Mouse (Mus musculus) mesoderm, embryonic 11.5 days (tissue): ENCODE data around the gene Wnt10a.

Experiments
- DNase-seq: peaks from one replicate; pipeline ENCODE4 v3.0.0-alpha.2; 2012; ENCODE audit warnings: low read depth, low spot score

Gene Wnt10a

GRCm38 (mm10) chr1:74784041-74784759 is 7.1 kb upstream of the Wnt10a start:
- peak; percentile 83 for DNase-seq

GRCm38 (mm10) chr1:74787846-74788245 is 3.5 kb upstream of the Wnt10a start:
- peak; percentile 87 for DNase-seq

- DNase-seq, result no peak
Measured at GRCm38 (mm10) chr1:74788603-74789176, 2.6 kb upstream of the Wnt10a start.

- no peak for DNase-seq
Measured at GRCm38 (mm10) chr1:74790095-74790494, 1.2 kb upstream of the Wnt10a start.

GRCm38 (mm10) chr1:74792831-74793660 is 1.7 kb downstream of the Wnt10a start:
- no peak for DNase-seq

- DNase-seq, result peak; percentile 53
Measured at GRCm38 (mm10) chr1:74794487-74795144, 3.3 kb downstream of the Wnt10a start.

GRCm38 (mm10) chr1:74795145-74795529 is 3.8 kb downstream of the Wnt10a start:
- no peak for DNase-seq

- peak; percentile 88 for DNase-seq
Measured at GRCm38 (mm10) chr1:74797459-74797858, 6.1 kb downstream of the Wnt10a start.

- no peak for DNase-seq
Measured at GRCm38 (mm10) chr1:74800424-74800888, 9.1 kb downstream of the Wnt10a start.

- no peak for DNase-seq
Measured at GRCm38 (mm10) chr1:74801631-74802140, 10.4 kb downstream of the Wnt10a start.

- DNase-seq, result peak; percentile 83
Measured at GRCm38 (mm10) chr1:74802795-74803656, 11.7 kb downstream of the Wnt10a start.

- DNase-seq, result no peak
Measured at GRCm38 (mm10) chr1:74804211-74804870, 13.0 kb downstream of the Wnt10a start.

GRCm38 (mm10) chr1:74805340-74805835 is 14.1 kb downstream of the Wnt10a start:
- DNase-seq, result no peak

- DNase-seq, result no peak
Measured at GRCm38 (mm10) chr1:74805843-74806242, 14.5 kb downstream of the Wnt10a start.

GRCm38 (mm10) chr1:74806360-74807311 is 15.3 kb downstream of the Wnt10a start:
- peak; percentile 56 for DNase-seq

GRCm38 (mm10) chr1:74807551-74808071 is 16.3 kb downstream of the Wnt10a start:
- no peak for DNase-seq

- peak; percentile 97 for DNase-seq
Measured at GRCm38 (mm10) chr1:74808078-74808477, 16.8 kb downstream of the Wnt10a start.

- DNase-seq, result no peak
Measured at GRCm38 (mm10) chr1:74809007-74809406, 17.7 kb downstream of the Wnt10a start.
